Mouse (Mus musculus): ENCODE measurements around the gene C130026I21Rik.
"Not testable (repeated sequence)": the region's sequence is repeated elsewhere in the genome, so short reads cannot be mapped to it uniquely, and the experiment has no call there.

GRCm38 (mm10) chr1:85105336-85105735 is 165.0 kb downstream of the C130026I21Rik start:
- TF ChIP-seq EP300 (IDR thresholded peaks at IDR 0.05; ENCODE audit: insufficient read depth, low read depth, low read length); POLR2A (IDR thresholded peaks at IDR 0.05; ENCODE audit: insufficient read depth, low read length): not testable (repeated sequence)
